Mouse (Mus musculus) ES-E14 (cell line): Measurements from ENCODE around the gene Rbm47. TPM values are rescaled to one million over a fixed set of nuclear protein-coding genes. Genes with fewer than 3 reads are reported as not detected.

ENCODE experiments used
- DNase-seq: peaks from one replicate; pipeline ENCODE4 v3.0.0-alpha.2; 2013; ENCODE audit warnings: low read depth, low spot score
- H3K27ac ChIP-seq: 2 replicates; pipeline ENCODE4 v1.5.1; 2012; ENCODE audit warnings: low read depth, mild to moderate bottlenecking, low read length, moderate library complexity, mixed read lengths; ENCODE audit not compliant: poor library complexity, insufficient read depth, severe bottlenecking
- H3K36me3 ChIP-seq: 2 replicates; pipeline ENCODE4 v1.6.1; 2012; ENCODE audit warnings: mild to moderate bottlenecking, low read length, moderate library complexity, mixed read lengths; ENCODE audit not compliant: control insufficient read depth, poor library complexity, insufficient read depth, severe bottlenecking
- H3K4me1 ChIP-seq, 2 experiments: fragments of 150-350 bp in 1 of 2; sonication (generic) in 1 of 2; 2 replicates each; pipeline ENCODE4 v1.6.1; 2012; ENCODE audit warnings: low read length in 2 of 2, mild to moderate bottlenecking in 1 of 2, mixed read lengths in 1 of 2; ENCODE audit not compliant: control insufficient read depth in 2 of 2, insufficient read depth in 2 of 2, poor library complexity in 1 of 2
- H3K4me3 ChIP-seq, 2 experiments: fragments of 150-350 bp in 1 of 2; sonication (generic) in 1 of 2; 2 replicates each; pipeline ENCODE4 v1.5.1; 2012; ENCODE audit warnings: low read length in 2 of 2, low read depth in 1 of 2, mild to moderate bottlenecking in 1 of 2, mixed read lengths in 1 of 2; ENCODE audit not compliant: insufficient read depth in 1 of 2, poor library complexity in 1 of 2, severe bottlenecking in 1 of 2
- H3K9ac ChIP-seq: 2 replicates; pipeline ENCODE4 v1.6.1; 2012; ENCODE audit warnings: low read depth, mild to moderate bottlenecking, low read length, mixed read lengths; ENCODE audit not compliant: poor library complexity, insufficient read depth, severe bottlenecking
- H3K9me3 ChIP-seq: fragments of 150-350 bp; sonication (generic); 2 replicates; pipeline ENCODE4 v1.6.1; 2012; ENCODE audit warnings: low read depth, mild to moderate bottlenecking, low read length; ENCODE audit not compliant: control insufficient read depth, insufficient read depth
- CHD2 ChIP-seq: IDR thresholded peaks from 2 replicates; pipeline ENCODE4 v1.6.1; 2014; ENCODE audit warnings: mild to moderate bottlenecking, low read depth, low read length, inconsistent platforms
- HCFC1 ChIP-seq: IDR thresholded peaks from 2 replicates; pipeline ENCODE4 v1.6.1; 2012; ENCODE audit warnings: low read length, inconsistent platforms, borderline replicate concordance; ENCODE audit not compliant: insufficient read depth
- MAFK ChIP-seq: IDR thresholded peaks from 2 replicates; pipeline ENCODE4 v1.6.1; 2014; ENCODE audit warnings: mild to moderate bottlenecking, low read depth, low read length, inconsistent platforms; ENCODE audit not compliant: insufficient read depth
- ZC3H11A ChIP-seq: IDR thresholded peaks from 2 replicates; pipeline ENCODE4 v1.6.1; 2012; ENCODE audit warnings: low read depth, mild to moderate bottlenecking, inconsistent platforms, low read length, borderline replicate concordance
- ZNF384 ChIP-seq: IDR thresholded peaks from 2 replicates; pipeline ENCODE4 v1.6.1; 2012; ENCODE audit warnings: low read depth, low read length, inconsistent platforms
- in situ Hi-C, 2 experiments: fragments of 600-800 bp; cut with MboI; formaldehyde crosslinking; loops; one replicate each; pipeline ENCODE4 v1.15.1; 2025; ENCODE audit warnings: low sequenced_read_pairs in 2 of 2, inconsistent platforms in 1 of 2; ENCODE audit not compliant: unreplicated experiment in 2 of 2
- total RNA-seq: library from RNA; depleted of rRNA; stranded (reverse); fragments of 300-350 nt; gene quantifications from 2 replicates; pipeline ENCODE4 v1.2.3, GENCODE M21; 2012

Rbm47 gene
- total RNA-seq, 1 experiment: 13.4 TPM

DNA sequence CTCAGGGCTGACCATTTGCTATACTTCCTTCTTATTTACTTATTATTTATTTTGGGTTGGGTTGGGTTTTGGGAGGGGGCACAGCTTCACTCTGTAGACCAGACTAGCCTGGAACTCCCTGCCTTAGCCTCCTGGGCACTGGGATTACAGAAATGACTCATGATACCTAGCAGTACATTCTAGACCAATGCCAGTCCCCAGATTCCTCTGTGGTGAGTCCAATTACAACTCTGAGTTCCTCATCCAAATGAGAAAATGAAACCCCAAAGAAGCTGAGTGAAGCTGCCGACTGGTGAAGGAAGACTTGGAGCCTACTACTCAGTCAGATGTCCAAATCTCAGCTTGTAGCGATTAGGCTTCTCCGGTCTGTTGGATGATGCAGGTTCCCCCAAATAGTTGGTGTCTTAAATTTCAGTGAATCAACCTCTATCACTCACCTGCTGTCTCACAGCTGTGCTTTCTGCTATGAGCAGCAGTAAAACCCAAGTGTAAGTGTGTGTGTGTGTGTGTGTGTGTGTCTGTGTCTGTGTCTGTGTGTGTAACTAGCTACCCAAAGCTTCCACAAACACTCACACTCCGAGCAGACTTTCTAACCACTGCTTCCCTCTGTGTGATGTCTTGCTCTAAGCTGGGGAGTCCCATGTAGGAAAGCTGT, 84.5 kb downstream of the Rbm47 start:
- TF ChIP-seq ZNF384: no peak
- no peak for TF ChIP-seq CHD2
- Histone ChIP-seq H3K36me3 (no peaks in the 10 kb centered on the region), H3K9me3 (no peaks in the 10 kb centered on the region), H3K9ac (no peak overlapping the region), H3K4me3 (no peak overlapping the region), H3K27ac (no peak overlapping the region), H3K4me1 (peaks cover 4% of the 10 kb centered on the region in 2 experiments; a peak in 3 of 4 replicates)
- in situ Hi-C loops: no loop called here
- DNase-seq: no peak

DNA sequence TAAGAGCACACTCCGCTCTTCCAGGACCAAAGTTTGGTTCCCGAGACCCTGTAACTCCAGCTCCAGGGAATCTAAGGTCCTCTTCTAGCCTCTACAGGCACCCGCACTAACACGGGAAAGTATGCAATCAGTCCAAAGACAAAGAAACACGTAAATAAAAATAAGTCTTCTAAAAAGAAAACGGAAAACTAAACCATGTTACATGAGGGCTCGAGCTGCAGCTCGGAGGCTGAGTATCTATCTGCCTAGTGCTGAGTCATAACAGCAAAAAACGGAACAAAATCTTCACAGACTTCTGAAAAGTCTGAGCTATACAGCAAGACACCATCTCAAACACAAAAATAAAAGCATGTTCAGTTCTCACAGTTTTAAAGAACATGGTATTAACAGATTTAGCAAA, 86.0 kb downstream of the Rbm47 start:
- Histone ChIP-seq H3K4me1 (peaks cover 2 to 9% of the 10 kb centered on the region in 2 experiments; a peak in 2 of 4 replicates), H3K9me3 (no peaks in the 10 kb centered on the region), H3K9ac (no peak overlapping the region; the same call in 1 of the 2 replicates), H3K4me3 (no peak overlapping the region), H3K27ac (no peak overlapping the region), H3K36me3 (no peaks in the 10 kb centered on the region)
- in situ Hi-C loops: no loop called here
- TF ChIP-seq ZNF384 (no peak), ZC3H11A (no peak), CHD2 (no peak), MAFK (no peak), HCFC1 (no peak)
- DNase-seq: no peak

DNA sequence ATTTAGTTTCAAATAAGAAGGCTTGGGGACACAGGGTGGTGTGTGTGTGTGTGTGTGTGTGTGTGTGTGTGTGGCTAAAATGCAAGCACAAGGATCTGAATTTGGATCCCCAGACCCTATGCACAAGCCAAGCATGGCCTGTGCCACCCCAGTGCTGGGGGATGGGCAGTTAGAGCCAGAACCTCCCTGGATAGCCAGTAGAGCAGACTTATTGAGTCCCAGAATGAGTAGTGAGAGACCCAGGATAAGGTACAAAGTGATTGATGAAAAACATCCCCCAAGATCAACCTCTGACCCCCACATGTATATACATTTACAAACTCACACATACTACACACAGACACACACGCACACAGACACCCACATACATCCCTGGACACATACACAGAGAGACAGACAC, 86.6 kb downstream of the Rbm47 start:
- TF ChIP-seq HCFC1 (no peak), ZC3H11A (no peak), ZNF384 (no peak), MAFK (no peak)
- Histone ChIP-seq H3K4me1 (peaks cover 2 to 11% of the 10 kb centered on the region in 2 experiments; a peak in 2 of 4 replicates), H3K36me3 (no peaks in the 10 kb centered on the region), H3K9ac (no peak overlapping the region), H3K4me3 (no peak overlapping the region), H3K9me3 (no peaks in the 10 kb centered on the region), H3K27ac (no peak overlapping the region)
- in situ Hi-C loops: no loop called here
- no peak for DNase-seq

DNA sequence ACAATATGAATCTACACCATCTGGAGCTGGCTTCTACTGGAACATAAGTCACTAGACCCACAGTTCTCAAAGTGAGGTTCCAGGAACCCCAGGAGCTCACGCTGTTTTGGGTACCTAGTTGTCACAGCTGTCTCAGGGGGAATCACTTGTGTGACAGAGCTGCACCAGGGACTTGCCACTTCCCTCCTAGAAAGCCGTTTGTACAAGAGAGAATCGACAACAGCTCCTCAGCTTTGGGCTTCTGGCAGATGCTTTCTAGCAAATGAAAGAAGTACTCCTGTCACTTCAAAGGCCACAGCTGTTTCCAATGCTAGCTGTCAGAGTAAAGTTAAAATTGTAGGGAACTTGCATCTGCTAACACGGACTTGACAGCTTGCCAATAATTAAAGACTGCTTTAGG, 87.4 kb downstream of the Rbm47 start:
- DNase-seq: no peak
- no peak overlapping the region for H3K27ac ChIP-seq
- no peak overlapping the region for H3K4me3 ChIP-seq
- no peaks in the 10 kb centered on the region for H3K36me3 ChIP-seq
- no peak for TF ChIP-seq CHD2
- TF ChIP-seq ZC3H11A: no peak
- TF ChIP-seq HCFC1: no peak
- no peak for TF ChIP-seq MAFK
- no peak for TF ChIP-seq ZNF384
- peaks cover 4 to 16% of the 10 kb centered on the region in 2 experiments; a peak in 3 of 4 replicates for H3K4me1 ChIP-seq
- in situ Hi-C loops: no loop called here
- H3K9ac ChIP-seq: no peak overlapping the region
- no peaks in the 10 kb centered on the region for H3K9me3 ChIP-seq

DNA sequence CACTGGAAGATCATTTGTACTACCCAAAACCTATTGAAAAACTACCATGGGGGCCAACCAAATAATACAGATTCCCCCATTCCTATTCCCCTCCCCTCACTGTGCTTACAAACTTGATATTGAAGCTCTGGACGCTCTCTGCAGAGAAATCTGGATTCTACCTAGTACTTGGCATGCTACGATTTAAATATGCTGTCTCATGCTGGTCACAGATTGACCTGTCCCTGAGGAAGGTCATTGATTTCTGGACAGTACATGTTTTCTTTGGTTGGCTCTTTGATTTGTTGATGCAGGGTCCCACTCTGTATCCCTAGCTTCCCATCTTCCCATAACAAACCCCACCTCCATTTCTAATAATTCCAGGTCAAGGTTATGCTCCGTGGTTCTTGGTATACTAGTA, 88.4 kb downstream of the Rbm47 start:
- no peak overlapping the region for H3K4me3 ChIP-seq
- TF ChIP-seq MAFK (no peak), ZC3H11A (no peak), CHD2 (no peak), HCFC1 (no peak), ZNF384 (no peak)
- H3K9me3 ChIP-seq: no peaks in the 10 kb centered on the region
- in situ Hi-C loops: no loop called here
- H3K9ac ChIP-seq: no peak overlapping the region
- peaks cover 5 to 16% of the 10 kb centered on the region in 2 experiments; a peak in 3 of 4 replicates for H3K4me1 ChIP-seq
- DNase-seq: no peak
- no peak overlapping the region for H3K27ac ChIP-seq
- no peaks in the 10 kb centered on the region for H3K36me3 ChIP-seq
